8 mouse cellular contexts compared by ENCODE assay signal in the genomic region with DNA sequence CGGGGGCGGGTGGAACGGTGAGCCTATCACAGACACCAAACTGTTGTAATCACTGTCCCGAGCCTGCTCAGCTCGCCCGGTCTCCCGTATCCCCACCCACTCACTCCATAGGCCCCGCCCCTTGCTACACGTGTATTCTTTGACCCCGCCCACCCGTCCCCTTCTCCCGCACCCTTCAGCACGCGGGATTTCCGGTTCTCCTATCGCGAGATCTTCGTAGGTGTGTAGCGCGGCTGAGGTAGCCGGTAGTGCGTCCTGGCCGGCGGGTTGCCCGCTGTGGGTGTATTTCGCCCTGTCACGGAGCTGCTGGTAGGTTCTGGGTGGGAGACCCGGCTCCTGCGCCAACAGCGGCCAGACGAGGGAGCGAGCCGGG. TPM values are rescaled to one million over a fixed set of nuclear protein-coding genes. Genes with fewer than 3 reads are reported as not detected.
DNase-seq lines count a peak whose midpoint lies in the region; ATAC-seq and TF ChIP-seq lines count a peak whose summit lies in the region.

Nmd3 (plus strand) TSS at position 172 of the 373 bp plus-strand sequence.

- peak; percentile 86 for DNase-seq in Patski (ENCODE audit: low read depth, low spot score)
- peak; percentile 92 to 96 for DNase-seq in cerebellum, postnatal 14 days
- DNase-seq in frontal cortex, postnatal 14 days (ENCODE audit: low spot score in 2 of 2), result peak; percentile 68 to 79
- peak; percentile 70 to 85 for DNase-seq in layer of hippocampus, postnatal 25 days (ENCODE audit: extremely low spot score in 1 of 2, low spot score in 1 of 2)
- peak; percentile 93 for DNase-seq in lung, postnatal 25 days (ENCODE audit: low spot score)
- DNase-seq in retina, embryonic 14.5 days (ENCODE audit: low spot score), result peak; percentile 97
- DNase-seq in thymus, postnatal 4 days, result peak; percentile 97

- POLR2A ChIA-PET in Patski (lab: Charles Lee), result interaction anchor here (0.6 kb wide), 2 partner anchors 136 to 1142 kb away, joined by 4 to 5 read pairs; no protein-coding TSS in a partner anchor

- under 1% methylated on average over 33 of the region's 33 CpGs for WGBS in hindbrain, embryonic 13.5 days

- H3K4me1 ChIP-seq in hindbrain, embryonic 13.5 days (replicated peaks), result peaks cover 22% of the 10 kb centered on the region

- no peaks in the 10 kb centered on the region for H3K27me3 ChIP-seq in Patski
- no peaks in the 10 kb centered on the region for H3K27me3 ChIP-seq in hindbrain, embryonic 13.5 days

- peak within 1 kb of the TSS; percentile 95 for H3K27ac ChIP-seq in hindbrain, embryonic 13.5 days

- in situ Hi-C loops in Patski (cut with MboI; ENCODE audit: low pct_unique_long_range_greater_than_20kb), result loop anchor here (10.0 kb wide), 1 partner anchor 597 kb away; the partner anchor contains the start of gene Kpna4

- no peaks in the 10 kb centered on the region for H3K9me3 ChIP-seq in hindbrain, embryonic 13.5 days

- TF ChIP-seq CTCF in Patski (IDR thresholded peaks at IDR 0.05), result no peak

- CTCF ChIA-PET in Patski (lab: Charles Lee), result no interaction called here

- peak within 1 kb of the TSS; percentile 95 for H3K4me3 ChIP-seq in hindbrain, embryonic 13.5 days

- H3K4me2 ChIP-seq in hindbrain, embryonic 13.5 days, result peak within 1 kb of the TSS; percentile 90

- peak within 1 kb of the TSS; percentile 94 for H3K9ac ChIP-seq in hindbrain, embryonic 13.5 days

- H3K36me3 ChIP-seq in hindbrain, embryonic 13.5 days, result no peaks in the 10 kb centered on the region

- ATAC-seq in Patski, result peak; percentile 94
- peak; percentile 98 for ATAC-seq in hindbrain, embryonic 13.5 days (ENCODE audit: low FRiP score)

RNA-seq across cellular contexts. Expression of gene Nmd3, which starts in this region (rescaled TPM):
- 155 TPM for polyA plus RNA-seq in Patski (2021)
- 109 and 111 TPM in 2 replicates for polyA plus RNA-seq in hindbrain, embryonic 13.5 days (2015; fragmentation: Nextera tagmentation; extraction: Ambion mirVana)
- 10 to 100 TPM; 48.1 to 57.5 TPM for total RNA-seq in layer of hippocampus, postnatal 25 days (2021)

Comparison
In these comparisons a context has a peak if more than half of its experiments do, and no peak if none do; other contexts are left out.
1. Peak in every context shown above with its lines: DNase-seq, ATAC-seq, H3K4me3 ChIP-seq and H3K27ac ChIP-seq.